Mouse (Mus musculus) liver, postnatal 0 days (tissue): ENCODE data around the gene Tmem72. TPM values are rescaled to one million over a fixed set of nuclear protein-coding genes. Genes with fewer than 3 reads are reported as not detected.
A peak's percentile ranks its signal among the peaks of the same experiment; 100 is the strongest.

Experiments
- ATAC-seq: fragments of 200-750 bp; cut with Nextera tagmentation; 2 replicates; pipeline ENCODE4 v1.8.0; 2017; ENCODE audit warnings: mild to moderate bottlenecking, moderate library complexity
- DNase-seq: peaks from one replicate; pipeline ENCODE4 v3.0.0-alpha.2; 2016
- H3K27ac ChIP-seq: fragments of 300-500 bp; sonication (generic); 2 replicates; pipeline ENCODE4 v1.5.1; 2014; ENCODE audit warnings: antibody characterized with exemption, moderate library complexity, mild to moderate bottlenecking, low read depth
- H3K27me3 ChIP-seq: fragments of 300-500 bp; sonication (generic); 2 replicates; pipeline ENCODE4 v1.6.1; 2014; ENCODE audit warnings: low read length, control low read depth, mixed read lengths; ENCODE audit not compliant: insufficient read depth
- H3K36me3 ChIP-seq: fragments of 300-500 bp; sonication (generic); replicated peaks from 2 replicates; pipeline ENCODE4 v1.6.1; 2014; ENCODE audit warnings: mild to moderate bottlenecking, control low read depth, low read length, moderate library complexity, mixed read lengths; ENCODE audit not compliant: insufficient read depth
- H3K4me1 ChIP-seq: fragments of 300-500 bp; sonication (generic); 2 replicates; pipeline ENCODE4 v1.6.1; 2014; ENCODE audit warnings: antibody characterized with exemption, mild to moderate bottlenecking, control low read depth; ENCODE audit not compliant: insufficient read depth
- H3K4me2 ChIP-seq: fragments of 300-500 bp; sonication (generic); 2 replicates; pipeline ENCODE4 v1.6.1; 2014; ENCODE audit warnings: low read depth, mild to moderate bottlenecking, low read length, moderate library complexity, mixed read lengths
- H3K4me3 ChIP-seq: fragments of 300-500 bp; sonication (generic); 2 replicates; pipeline ENCODE4 v1.5.1; 2014; ENCODE audit warnings: low read depth, low read length
- H3K9ac ChIP-seq: fragments of 300-500 bp; sonication (generic); replicated peaks from 2 replicates; pipeline ENCODE4 v1.6.1; 2014; ENCODE audit warnings: mild to moderate bottlenecking, moderate library complexity
- H3K9me3 ChIP-seq: fragments of 300-500 bp; sonication (generic); 2 replicates; pipeline ENCODE4 v1.6.1; 2016; ENCODE audit warnings: mild to moderate bottlenecking, control low read depth, low read length, mixed read lengths
- CTCF ChIP-seq: sonication (generic); IDR thresholded peaks from 2 replicates; pipeline ENCODE4 v1.5.1; 2016; ENCODE audit warnings: antibody characterized with exemption, low read depth
- EP300 ChIP-seq: IDR thresholded peaks from 2 replicates; pipeline ENCODE4 v1.6.1; 2016; ENCODE audit warnings: antibody characterized with exemption, low read depth, mild to moderate bottlenecking
- WGBS: fragments of 180-500 bp; shearing (Covaris S2); extraction: QIAGEN DNeasy Blood & Tissue Kit; methylation state at CpG from one replicate; pipeline ENCODE4 v1.1.7; 2014; ENCODE audit not compliant: insufficient replicate concordance; 5-methylcytosine and 5-hydroxymethylcytosine counted together
- polyA plus RNA-seq: library from polyadenylated mRNA; unstranded; fragments of >200 nt; fragmentation: Nextera tagmentation; extraction: Ambion mirVana; gene quantifications from 2 replicates; pipeline ENCODE4 v1.2.1, GENCODE M21; 2015

The Tmem72 gene
- polyA plus RNA-seq, 1 experiment from 2014 or later = not detected

GRCm38 (mm10) chr6:116733577-116733976, 16.9 kb upstream of the Tmem72 start:
- Histone ChIP-seq H3K27ac (no peak overlapping the region), H3K9ac (no peak overlapping the region), H3K4me2 (no peak overlapping the region), H3K4me3 (no peak overlapping the region), H3K27me3 (no peaks in the 10 kb centered on the region), H3K36me3 (no peaks in the 10 kb centered on the region), H3K4me1 (no peaks in the 10 kb centered on the region), H3K9me3 (no peaks in the 10 kb centered on the region)
- no peak for DNase-seq
- ATAC-seq = no peak
- no peak for TF ChIP-seq EP300
- no peak for TF ChIP-seq CTCF
- 53% methylated on average over 4 of the region's 4 CpGs for WGBS

GRCm38 (mm10) chr6:116724489-116725160, 7.9 kb upstream of the Tmem72 start:
- DNase-seq (peak; percentile 29), ATAC-seq (peak; percentile 56; the same call in 1 of the 2 replicates)
- no peaks in the 10 kb centered on the region for H3K36me3 ChIP-seq
- H3K4me3 ChIP-seq = no peak overlapping the region
- WGBS = 48% methylated on average over 12 of the region's 12 CpGs
- no peak for TF ChIP-seq EP300
- no peaks in the 10 kb centered on the region for H3K9me3 ChIP-seq
- no peak overlapping the region for H3K27ac ChIP-seq
- no peaks in the 10 kb centered on the region for H3K27me3 ChIP-seq
- peaks cover 3% of the 10 kb centered on the region; the same call in 1 of the 2 replicates for H3K4me1 ChIP-seq
- H3K4me2 ChIP-seq = no peak overlapping the region
- H3K9ac ChIP-seq = no peak overlapping the region

GRCm38 (mm10) chr6:116718920-116719319, 2.2 kb upstream of the Tmem72 start:
- Histone ChIP-seq H3K36me3 (no peaks in the 10 kb centered on the region), H3K4me1 (0 out of 2 replicates have a peak, but pooled peaks cover 6% of the 10 kb centered on the region), H3K9me3 (no peaks in the 10 kb centered on the region), H3K4me3 (no peak overlapping the region), H3K9ac (no peak overlapping the region), H3K27ac (0 out of 2 replicates have a peak overlapping the region, but pooled peaks have one; percentile 3), H3K27me3 (no peaks in the 10 kb centered on the region), H3K4me2 (no peak overlapping the region)
- 29% methylated on average over 4 of the region's 4 CpGs for WGBS
- TF ChIP-seq EP300 = no peak
- no peak for TF ChIP-seq CTCF
- ATAC-seq (no peak), DNase-seq (no peak)

GRCm38 (mm10) chr6:116718361-116718760, 1.6 kb upstream of the Tmem72 start:
- DNase-seq = no peak
- H3K4me1 ChIP-seq = 0 out of 2 replicates have a peak, but pooled peaks cover 6% of the 10 kb centered on the region
- WGBS = 69% methylated on average over 4 of the region's 4 CpGs
- H3K4me3 ChIP-seq = no peak overlapping the region
- H3K9ac ChIP-seq = no peak overlapping the region
- H3K9me3 ChIP-seq = no peaks in the 10 kb centered on the region
- no peak overlapping the region for H3K27ac ChIP-seq
- TF ChIP-seq EP300 (no peak), CTCF (no peak)
- no peaks in the 10 kb centered on the region for H3K36me3 ChIP-seq
- H3K4me2 ChIP-seq = no peak overlapping the region
- ATAC-seq = no peak
- H3K27me3 ChIP-seq = no peaks in the 10 kb centered on the region

GRCm38 (mm10) chr6:116717851-116718250, 1.1 kb upstream of the Tmem72 start:
- ATAC-seq = no peak
- no peak overlapping the region for H3K27ac ChIP-seq
- TF ChIP-seq EP300 (no peak), CTCF (no peak)
- DNase-seq = no peak
- WGBS = 66% methylated on average over 7 of the region's 7 CpGs
- no peak overlapping the region for H3K4me3 ChIP-seq
- no peaks in the 10 kb centered on the region for H3K36me3 ChIP-seq
- no peak overlapping the region for H3K4me2 ChIP-seq
- 0 out of 2 replicates have a peak, but pooled peaks cover 6% of the 10 kb centered on the region for H3K4me1 ChIP-seq
- H3K9me3 ChIP-seq = no peaks in the 10 kb centered on the region
- no peak overlapping the region for H3K9ac ChIP-seq
- H3K27me3 ChIP-seq = no peaks in the 10 kb centered on the region

- no peak overlapping the region for H3K4me3 ChIP-seq
- H3K27me3 ChIP-seq = no peaks in the 10 kb centered on the region
- ATAC-seq (no peak), DNase-seq (no peak)
- no peak overlapping the region for H3K4me2 ChIP-seq
- no peaks in the 10 kb centered on the region for H3K9me3 ChIP-seq
- H3K27ac ChIP-seq = no peak overlapping the region
- 79% methylated on average over 2 of the region's 2 CpGs for WGBS
- TF ChIP-seq CTCF (no peak), EP300 (no peak)
- 0 out of 2 replicates have a peak, but pooled peaks cover 6% of the 10 kb centered on the region for H3K4me1 ChIP-seq
- no peaks in the 10 kb centered on the region for H3K36me3 ChIP-seq
- H3K9ac ChIP-seq = no peak overlapping the region
These were observed 1.5 kb downstream of the Tmem72 start for GRCm38 (mm10) chr6:116715166-116715565.
